Mouse (Mus musculus): ENCODE data around the gene Chrne. TPM values are rescaled to one million over a fixed set of nuclear protein-coding genes. Genes with fewer than 3 reads are reported as not detected.

Gene Chrne
- polyA plus RNA-seq, 1 experiment from 2014 or later, result not detected

- Histone ChIP-seq H3K4me1 (peaks cover 63% of the 10 kb centered on the region), H3K27ac (peak overlapping the region; percentile 97), H3K36me3 (peaks cover 48% of the 10 kb centered on the region), H3K27me3 (ENCODE audit: insufficient read depth, poor library complexity, severe bottlenecking) (no peaks in the 10 kb centered on the region), H3K4me3 (peak overlapping the region; percentile 100), H3K9me3 (no peaks in the 10 kb centered on the region)
- DNase-seq (ENCODE audit: low spot score), result no peak
- WGBS, result 2% methylated on average over 16 of the region's 16 CpGs
These were observed 37.5 kb upstream of the Chrne start for GRCm38 (mm10) chr11:70656456-70656927.

- H3K4me3 ChIP-seq, result peak overlapping the region; percentile 100
- H3K27me3 ChIP-seq (ENCODE audit: insufficient read depth, poor library complexity, severe bottlenecking), result no peaks in the 10 kb centered on the region
- H3K9me3 ChIP-seq, result no peaks in the 10 kb centered on the region
- DNase-seq (ENCODE audit: low spot score), result peak; percentile 89
- H3K4me1 ChIP-seq, result peaks cover 60% of the 10 kb centered on the region
- under 1% methylated on average over 61 of the region's 61 CpGs for WGBS
- peaks cover 48% of the 10 kb centered on the region for H3K36me3 ChIP-seq
- H3K27ac ChIP-seq, result peak overlapping the region; percentile 97
These were observed 36.8 kb upstream of the Chrne start for GRCm38 (mm10) chr11:70655571-70656455.

- WGBS, result under 1% methylated on average over 48 of the region's 48 CpGs
- H3K9me3 ChIP-seq, result no peaks in the 10 kb centered on the region
- H3K4me3 ChIP-seq, result peak overlapping the region; percentile 100
- H3K4me1 ChIP-seq, result peaks cover 64% of the 10 kb centered on the region
- peak; percentile 91 for DNase-seq (ENCODE audit: low spot score)
- H3K27ac ChIP-seq, result peak overlapping the region; percentile 97
- H3K27me3 ChIP-seq (ENCODE audit: insufficient read depth, poor library complexity, severe bottlenecking), result no peaks in the 10 kb centered on the region
- H3K36me3 ChIP-seq, result peaks cover 48% of the 10 kb centered on the region
These were observed 36.0 kb upstream of the Chrne start for GRCm38 (mm10) chr11:70654923-70655570.

GRCm38 (mm10) chr11:70654198-70654922, 35.3 kb upstream of the Chrne start, which contains the start of gene Pfn1:
Gene Pfn1 (minus strand): TSS chr11:70654644.
- peak within 1 kb of the TSS; percentile 97 for H3K27ac ChIP-seq
- no peaks in the 10 kb centered on the region for H3K27me3 ChIP-seq (ENCODE audit: insufficient read depth, poor library complexity, severe bottlenecking)
- peak within 1 kb of the TSS; percentile 100 for H3K4me3 ChIP-seq
- under 1% methylated on average over 60 of the region's 61 CpGs for WGBS
- peak; percentile 92 for DNase-seq (ENCODE audit: low spot score)
- peaks cover 62% of the 10 kb centered on the region for H3K4me1 ChIP-seq
- H3K9me3 ChIP-seq, result no peaks in the 10 kb centered on the region
- peaks cover 49% of the 10 kb centered on the region for H3K36me3 ChIP-seq

- Histone ChIP-seq H3K4me3 (peak overlapping the region; percentile 100), H3K4me1 (peaks cover 63% of the 10 kb centered on the region), H3K27me3 (ENCODE audit: insufficient read depth, poor library complexity, severe bottlenecking) (no peaks in the 10 kb centered on the region), H3K9me3 (no peaks in the 10 kb centered on the region), H3K27ac (peak overlapping the region; percentile 97), H3K36me3 (peaks cover 49% of the 10 kb centered on the region)
- under 1% methylated on average over 60 of the region's 63 CpGs for WGBS
- peak; percentile 90 for DNase-seq (ENCODE audit: low spot score)
These were observed 34.6 kb upstream of the Chrne start for GRCm38 (mm10) chr11:70653345-70654197.

GRCm38 (mm10) chr11:70652884-70653344, 33.9 kb upstream of the Chrne start:
- Histone ChIP-seq H3K36me3 (peaks cover 48% of the 10 kb centered on the region), H3K4me1 (peaks cover 63% of the 10 kb centered on the region), H3K4me3 (peak overlapping the region; percentile 100), H3K9me3 (no peaks in the 10 kb centered on the region), H3K27me3 (ENCODE audit: insufficient read depth, poor library complexity, severe bottlenecking) (no peaks in the 10 kb centered on the region), H3K27ac (peak overlapping the region; percentile 97)
- no peak for DNase-seq (ENCODE audit: low spot score)
- 52% methylated on average over 6 of the region's 6 CpGs for WGBS

- DNase-seq (ENCODE audit: low spot score), result peak; percentile 69
- Histone ChIP-seq H3K4me1 (peaks cover 59% of the 10 kb centered on the region), H3K27me3 (ENCODE audit: insufficient read depth, poor library complexity, severe bottlenecking) (no peaks in the 10 kb centered on the region), H3K4me3 (peak overlapping the region; percentile 100), H3K9me3 (no peaks in the 10 kb centered on the region), H3K27ac (peak overlapping the region; percentile 97; the same call in 1 of the 2 replicates), H3K36me3 (peaks cover 46% of the 10 kb centered on the region)
- WGBS, result 69% methylated on average over 12 of the region's 12 CpGs
These were observed 33.2 kb upstream of the Chrne start for GRCm38 (mm10) chr11:70652029-70652883.

GRCm38 (mm10) chr11:70651391-70651790, 32.4 kb upstream of the Chrne start:
- WGBS, result 68% methylated on average over 2 of the region's 2 CpGs
- Histone ChIP-seq H3K9me3 (no peaks in the 10 kb centered on the region), H3K4me3 (peak overlapping the region; percentile 27; the same call in 1 of the 2 replicates), H3K36me3 (peaks cover 46% of the 10 kb centered on the region), H3K27ac (no peak overlapping the region), H3K27me3 (ENCODE audit: insufficient read depth, poor library complexity, severe bottlenecking) (no peaks in the 10 kb centered on the region), H3K4me1 (peaks cover 51% of the 10 kb centered on the region)
- DNase-seq (ENCODE audit: low spot score), result no peak

GRCm38 (mm10) chr11:70650322-70651175, 31.5 kb upstream of the Chrne start:
- H3K4me3 ChIP-seq, result peak overlapping the region; percentile 27
- peaks cover 51% of the 10 kb centered on the region for H3K4me1 ChIP-seq
- peak overlapping the region; percentile 62; the same call in 1 of the 2 replicates for H3K27ac ChIP-seq
- no peak for DNase-seq (ENCODE audit: low spot score)
- no peaks in the 10 kb centered on the region for H3K9me3 ChIP-seq
- WGBS, result 73% methylated on average over 12 of the region's 12 CpGs
- no peaks in the 10 kb centered on the region for H3K27me3 ChIP-seq (ENCODE audit: insufficient read depth, poor library complexity, severe bottlenecking)
- H3K36me3 ChIP-seq, result peaks cover 49% of the 10 kb centered on the region

- peaks cover 62% of the 10 kb centered on the region for H3K36me3 ChIP-seq
- H3K27me3 ChIP-seq (ENCODE audit: insufficient read depth, poor library complexity, severe bottlenecking), result no peaks in the 10 kb centered on the region
- 84% methylated on average over 8 of the region's 8 CpGs for WGBS
- H3K27ac ChIP-seq, result no peak overlapping the region; the same call in 1 of the 2 replicates
- DNase-seq (ENCODE audit: low spot score), result no peak
- no peaks in the 10 kb centered on the region for H3K9me3 ChIP-seq
- peak overlapping the region; percentile 70 for H3K4me3 ChIP-seq
- peaks cover 56% of the 10 kb centered on the region for H3K4me1 ChIP-seq
These were observed 30.2 kb upstream of the Chrne start for GRCm38 (mm10) chr11:70649185-70649734.
